Mouse (Mus musculus) midbrain, embryonic 14.5 days (tissue): ENCODE measurements around the gene Pcnx4. TPM values are rescaled to one million over a fixed set of nuclear protein-coding genes. Genes with fewer than 3 reads are reported as not detected.
"Not testable (repeated sequence)": the region's sequence is repeated elsewhere in the genome, so short reads cannot be mapped to it uniquely, and the experiment has no call there.

Experiments
- ATAC-seq: fragments of 200-750 bp; cut with Nextera tagmentation; 2 replicates; pipeline ENCODE4 v1.8.0; 2017; ENCODE audit warnings: moderate number of reproducible peaks, moderate library complexity; ENCODE audit not compliant: low FRiP score, low TSS enrichment
- DNase-seq: peaks from one replicate; pipeline ENCODE4 v3.0.0-alpha.2; 2015
- H3K27ac ChIP-seq: fragments of 300-500 bp; sonication (generic); replicated peaks from 2 replicates; pipeline ENCODE4 v1.5.1; 2014; ENCODE audit warnings: mild to moderate bottlenecking, low read depth, low read length, moderate library complexity
- H3K27me3 ChIP-seq: fragments of 300-500 bp; sonication (generic); 2 replicates; pipeline ENCODE4 v1.6.1; 2014; ENCODE audit warnings: low read length, control low read depth, mixed read lengths; ENCODE audit not compliant: control insufficient read depth, insufficient read depth
- H3K36me3 ChIP-seq: fragments of 300-500 bp; sonication (generic); 2 replicates; pipeline ENCODE4 v1.6.1; 2014; ENCODE audit warnings: low read length, control low read depth; ENCODE audit not compliant: control insufficient read depth, insufficient read depth
- H3K4me1 ChIP-seq: fragments of 300-500 bp; sonication (generic); 2 replicates; pipeline ENCODE4 v1.6.1; 2014; ENCODE audit warnings: mild to moderate bottlenecking, antibody characterized with exemption, low read length, control low read depth; ENCODE audit not compliant: control insufficient read depth, insufficient read depth
- H3K4me2 ChIP-seq: fragments of 300-500 bp; sonication (generic); 2 replicates; pipeline ENCODE4 v1.6.1; 2014; ENCODE audit warnings: mild to moderate bottlenecking, low read length, moderate library complexity
- H3K4me3 ChIP-seq: fragments of 300-500 bp; sonication (generic); replicated peaks from 2 replicates; pipeline ENCODE4 v1.5.1; 2014; ENCODE audit warnings: low read depth, low read length
- H3K9ac ChIP-seq: fragments of 300-500 bp; sonication (generic); replicated peaks from 2 replicates; pipeline ENCODE4 v1.6.1; 2014; ENCODE audit warnings: mild to moderate bottlenecking, low read length, moderate library complexity
- H3K9me3 ChIP-seq: fragments of 300-500 bp; sonication (generic); 2 replicates; pipeline ENCODE4 v1.6.1; 2016; ENCODE audit warnings: low read length, control low read depth, mixed read lengths; ENCODE audit not compliant: control insufficient read depth
- WGBS: fragments of 180-500 bp; shearing (Covaris S2); extraction: QIAGEN DNeasy Blood & Tissue Kit; methylation state at CpG from one replicate; pipeline ENCODE4 v1.1.7; 2014; 5-methylcytosine and 5-hydroxymethylcytosine counted together
- polyA plus RNA-seq: library from polyadenylated mRNA; unstranded; fragments of >200 nt; fragmentation: Nextera tagmentation; extraction: Ambion mirVana; gene quantifications from 2 replicates; pipeline ENCODE4 v1.2.1, GENCODE M21; 2014

Gene Pcnx4
- polyA plus RNA-seq, 1 experiment from 2014 or later: 26.2 TPM

GRCm38 (mm10) chr12:72564281-72564795, 28.2 kb downstream of the Pcnx4 start:
- no peak overlapping the region for H3K4me3 ChIP-seq
- no peak overlapping the region for H3K27ac ChIP-seq
- WGBS: 94% methylated on average over 4 of the region's 4 CpGs
- DNase-seq (no peak), ATAC-seq (no peak)
- H3K9me3 ChIP-seq: no peaks in the 10 kb centered on the region
- H3K27me3 ChIP-seq: no peaks in the 10 kb centered on the region
- H3K4me2 ChIP-seq: no peak overlapping the region
- no peaks in the 10 kb centered on the region for H3K4me1 ChIP-seq
- peaks cover 4% of the 10 kb centered on the region; the same call in 1 of the 2 replicates for H3K36me3 ChIP-seq
- H3K9ac ChIP-seq: no peak overlapping the region

- H3K27ac ChIP-seq: no peak overlapping the region
- ATAC-seq (no peak), DNase-seq (no peak)
- no peaks in the 10 kb centered on the region for H3K27me3 ChIP-seq
- H3K4me3 ChIP-seq: no peak overlapping the region
- no peak overlapping the region for H3K4me2 ChIP-seq
- whole genome bisulfite sequencing: 92% methylated on average over 3 of the region's 3 CpGs
- no peaks in the 10 kb centered on the region for H3K9me3 ChIP-seq
- H3K9ac ChIP-seq: no peak overlapping the region
- H3K36me3 ChIP-seq: peaks cover 5% of the 10 kb centered on the region; the same call in 1 of the 2 replicates
- no peaks in the 10 kb centered on the region for H3K4me1 ChIP-seq
These were observed 45.8 kb downstream of the Pcnx4 start for GRCm38 (mm10) chr12:72582021-72582420.

GRCm38 (mm10) chr12:72583099-72583498, 46.9 kb downstream of the Pcnx4 start:
- no peak overlapping the region for H3K4me2 ChIP-seq
- no peak overlapping the region for H3K9ac ChIP-seq
- no peaks in the 10 kb centered on the region for H3K4me1 ChIP-seq
- no peaks in the 10 kb centered on the region for H3K9me3 ChIP-seq
- no peaks in the 10 kb centered on the region for H3K27me3 ChIP-seq
- DNase-seq (no peak), ATAC-seq (no peak)
- no peak overlapping the region for H3K4me3 ChIP-seq
- no peak overlapping the region for H3K27ac ChIP-seq
- WGBS: 91% methylated on average over 2 of the region's 2 CpGs
- peaks cover 5% of the 10 kb centered on the region; the same call in 1 of the 2 replicates for H3K36me3 ChIP-seq

- 95% methylated on average over 1 of the region's 1 CpGs for WGBS
These were observed 49.2 kb downstream of the Pcnx4 start for GRCm38 (mm10) chr12:72585339-72585738.

GRCm38 (mm10) chr12:72592991-72593390, 56.8 kb downstream of the Pcnx4 start:
- Histone ChIP-seq H3K9ac (no peak overlapping the region), H3K4me2 (no peak overlapping the region), H3K27ac (no peak overlapping the region), H3K27me3 (no peaks in the 10 kb centered on the region), H3K36me3 (no peaks in the 10 kb centered on the region), H3K4me3 (no peak overlapping the region), H3K4me1 (no peaks in the 10 kb centered on the region), H3K9me3 (no peaks in the 10 kb centered on the region)
- ATAC-seq (no peak), DNase-seq (no peak)

More at GRCm38 (mm10) chr12:72585339-72585738, 49.2 kb downstream of the Pcnx4 start:
- ATAC-seq: no peak
- no peaks in the 10 kb centered on the region for H3K4me1 ChIP-seq
- no peak overlapping the region for H3K4me2 ChIP-seq
- no peaks in the 10 kb centered on the region for H3K27me3 ChIP-seq
- H3K9ac ChIP-seq: no peak overlapping the region
- no peak for DNase-seq
- 0 out of 2 replicates have a peak, but pooled peaks cover under 1% of the 10 kb centered on the region for H3K36me3 ChIP-seq
- H3K4me3 ChIP-seq: no peak overlapping the region
- H3K27ac ChIP-seq: no peak overlapping the region
- no peaks in the 10 kb centered on the region for H3K9me3 ChIP-seq

GRCm38 (mm10) chr12:72594001-72594400, 57.8 kb downstream of the Pcnx4 start:
- Histone ChIP-seq H3K9me3 (no peaks in the 10 kb centered on the region), H3K4me2 (no peak overlapping the region), H3K4me1 (no peaks in the 10 kb centered on the region), H3K27ac (no peak overlapping the region), H3K36me3 (no peaks in the 10 kb centered on the region), H3K4me3 (no peak overlapping the region), H3K27me3 (no peaks in the 10 kb centered on the region), H3K9ac (no peak overlapping the region)
- ATAC-seq (no peak), DNase-seq (no peak)
- WGBS: 56% methylated on average over 2 of the region's 2 CpGs

GRCm38 (mm10) chr12:72598731-72599130, 62.5 kb downstream of the Pcnx4 start:
- not testable (repeated sequence) for DNase-seq, H3K9me3 ChIP-seq, H3K36me3 ChIP-seq, H3K4me2 ChIP-seq, H3K27ac ChIP-seq, H3K4me3 ChIP-seq, H3K4me1 ChIP-seq, ATAC-seq, H3K27me3 ChIP-seq, H3K9ac ChIP-seq
- 87% methylated on average over 2 of the region's 2 CpGs for WGBS

- DNase-seq: no peak
- no peaks in the 10 kb centered on the region for H3K9me3 ChIP-seq
- no peak overlapping the region for H3K4me2 ChIP-seq
- WGBS: 92% methylated on average over 3 of the region's 3 CpGs
- no peaks in the 10 kb centered on the region for H3K4me1 ChIP-seq
- H3K27ac ChIP-seq: no peak overlapping the region
- no peak for ATAC-seq
- no peaks in the 10 kb centered on the region for H3K36me3 ChIP-seq
- H3K4me3 ChIP-seq: no peak overlapping the region
- no peaks in the 10 kb centered on the region for H3K27me3 ChIP-seq
- no peak overlapping the region for H3K9ac ChIP-seq
These were observed 75.9 kb downstream of the Pcnx4 start for GRCm38 (mm10) chr12:72612053-72612452.

GRCm38 (mm10) chr12:72620856-72621255, 84.7 kb downstream of the Pcnx4 start:
- ATAC-seq (no peak), DNase-seq (no peak)
- H3K36me3 ChIP-seq: no peaks in the 10 kb centered on the region
- no peaks in the 10 kb centered on the region for H3K27me3 ChIP-seq
- no peak overlapping the region for H3K4me2 ChIP-seq
- 94% methylated on average over 7 of the region's 7 CpGs for WGBS
- no peak overlapping the region for H3K4me3 ChIP-seq
- no peak overlapping the region for H3K9ac ChIP-seq
- no peaks in the 10 kb centered on the region for H3K9me3 ChIP-seq
- no peaks in the 10 kb centered on the region for H3K4me1 ChIP-seq
- no peak overlapping the region for H3K27ac ChIP-seq
